Mouse (Mus musculus) stomach, postnatal 0 days (tissue): ENCODE measurements around the gene Mthfd1. TPM values are rescaled to one million over a fixed set of nuclear protein-coding genes. Genes with fewer than 3 reads are reported as not detected.

ENCODE experiments used
- ATAC-seq: fragments of 200-750 bp; cut with Nextera tagmentation; 2 replicates; pipeline ENCODE4 v1.8.0; 2017; ENCODE audit not compliant: low FRiP score, low TSS enrichment
- DNase-seq: peaks from one replicate; pipeline ENCODE4 v3.0.0-alpha.2; 2016; ENCODE audit warnings: low spot score
- H3K27ac ChIP-seq: fragments of 300-500 bp; sonication (generic); replicated peaks from 2 replicates; pipeline ENCODE4 v1.5.1; 2014; ENCODE audit warnings: mild to moderate bottlenecking, control low read depth
- H3K27me3 ChIP-seq: fragments of 300-500 bp; sonication (generic); 2 replicates; pipeline ENCODE4 v1.6.1; 2014; ENCODE audit warnings: low read length; ENCODE audit not compliant: control insufficient read depth, insufficient read depth
- H3K36me3 ChIP-seq: fragments of 300-500 bp; sonication (generic); 2 replicates; pipeline ENCODE4 v1.6.1; 2014; ENCODE audit warnings: low read length, mixed read lengths; ENCODE audit not compliant: control insufficient read depth, insufficient read depth
- H3K4me1 ChIP-seq: fragments of 300-500 bp; sonication (generic); replicated peaks from 2 replicates; pipeline ENCODE4 v1.6.1; 2014; ENCODE audit warnings: antibody characterized with exemption; ENCODE audit not compliant: control insufficient read depth, insufficient read depth
- H3K4me2 ChIP-seq: fragments of 300-500 bp; sonication (generic); replicated peaks from 2 replicates; pipeline ENCODE4 v1.6.1; 2014; ENCODE audit warnings: low read depth, mild to moderate bottlenecking, control low read depth, moderate library complexity
- H3K4me3 ChIP-seq: fragments of 300-500 bp; sonication (generic); 2 replicates; pipeline ENCODE4 v1.5.1; 2014; ENCODE audit warnings: low read depth, low read length, control low read depth
- H3K9ac ChIP-seq: fragments of 300-500 bp; sonication (generic); 2 replicates; pipeline ENCODE4 v1.6.1; 2014; ENCODE audit warnings: mild to moderate bottlenecking, low read length, control low read depth, mixed read lengths
- H3K9me3 ChIP-seq: fragments of 300-500 bp; sonication (generic); 2 replicates; pipeline ENCODE4 v1.6.1; 2016; ENCODE audit warnings: low read length; ENCODE audit not compliant: control insufficient read depth
- CTCF ChIP-seq: IDR thresholded peaks from 2 replicates; pipeline ENCODE4 v1.5.1; 2016; ENCODE audit warnings: antibody characterized with exemption, low read depth, mild to moderate bottlenecking, moderate library complexity
- EP300 ChIP-seq: optimal IDR thresholded peaks from 2 replicates; pipeline ENCODE3; 2016; ENCODE audit warnings: antibody characterized with exemption
- WGBS: fragments of 180-500 bp; shearing (Covaris S2); extraction: QIAGEN DNeasy Blood & Tissue Kit; methylation state at CpG from one replicate; pipeline ENCODE4 v1.1.7; 2014; 5-methylcytosine and 5-hydroxymethylcytosine counted together
- polyA plus RNA-seq: library from polyadenylated mRNA; unstranded; fragments of >200 nt; fragmentation: Nextera tagmentation; extraction: Ambion mirVana; gene quantifications from 2 replicates; pipeline ENCODE4 v1.2.1, GENCODE M21; 2015

Mthfd1 gene
- polyA plus RNA-seq, 1 experiment from 2014 or later = 28.9 TPM

DNA sequence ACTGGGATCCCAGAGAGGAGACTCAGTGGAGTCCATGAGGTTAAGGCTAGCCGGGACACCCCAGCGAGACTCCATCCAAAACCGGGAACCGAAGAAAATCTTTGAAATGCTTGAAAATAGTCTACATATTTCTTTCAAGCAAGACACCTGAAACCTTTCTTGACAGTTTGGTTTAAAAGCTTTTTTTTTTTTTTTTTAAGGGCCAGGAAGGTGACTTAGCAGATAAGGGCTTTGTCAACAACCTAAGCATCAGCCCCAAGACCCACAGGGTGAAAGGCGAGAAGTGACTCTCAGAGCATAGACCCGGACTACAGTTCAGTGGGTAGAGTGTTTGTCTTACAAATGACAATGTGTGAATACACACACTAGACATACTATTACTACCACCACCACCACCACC is 19.8 kb upstream of the Mthfd1 start:
- Histone ChIP-seq H3K27me3 (no peaks in the 10 kb centered on the region), H3K4me1 (no peaks in the 10 kb centered on the region), H3K27ac (no peak overlapping the region), H3K36me3 (no peaks in the 10 kb centered on the region), H3K4me2 (no peak overlapping the region), H3K4me3 (no peak overlapping the region), H3K9ac (no peak overlapping the region), H3K9me3 (no peaks in the 10 kb centered on the region)
- DNase-seq (no peak), ATAC-seq (no peak)
- WGBS = 77% methylated on average over 6 of the region's 6 CpGs
- TF ChIP-seq CTCF = no peak
- TF ChIP-seq EP300 = no peak

GRCm38 (mm10) chr12:76239145-76239838 is 15.8 kb upstream of the Mthfd1 start:
- ATAC-seq = no peak
- Histone ChIP-seq H3K4me2 (no peak overlapping the region), H3K9ac (no peak overlapping the region), H3K27ac (no peak overlapping the region), H3K36me3 (no peaks in the 10 kb centered on the region), H3K4me1 (no peaks in the 10 kb centered on the region), H3K9me3 (no peaks in the 10 kb centered on the region), H3K4me3 (no peak overlapping the region), H3K27me3 (no peaks in the 10 kb centered on the region)
- no peak for DNase-seq
- no peak for TF ChIP-seq EP300
- TF ChIP-seq CTCF = no peak
- WGBS = 65% methylated on average over 10 of the region's 10 CpGs

GRCm38 (mm10) chr12:76239839-76240571 is 15.1 kb upstream of the Mthfd1 start:
- DNase-seq (no peak), ATAC-seq (no peak)
- H3K27me3 ChIP-seq = no peaks in the 10 kb centered on the region
- 65% methylated on average over 7 of the region's 7 CpGs for WGBS
- H3K4me1 ChIP-seq = no peaks in the 10 kb centered on the region
- no peaks in the 10 kb centered on the region for H3K36me3 ChIP-seq
- no peak overlapping the region for H3K4me3 ChIP-seq
- no peaks in the 10 kb centered on the region for H3K9me3 ChIP-seq
- no peak overlapping the region for H3K27ac ChIP-seq
- TF ChIP-seq CTCF (no peak), EP300 (no peak)
- no peak overlapping the region for H3K4me2 ChIP-seq
- H3K9ac ChIP-seq = no peak overlapping the region

GRCm38 (mm10) chr12:76240670-76241069 is 14.4 kb upstream of the Mthfd1 start:
- Histone ChIP-seq H3K4me1 (no peaks in the 10 kb centered on the region), H3K27me3 (no peaks in the 10 kb centered on the region), H3K27ac (no peak overlapping the region), H3K4me3 (no peak overlapping the region), H3K9me3 (no peaks in the 10 kb centered on the region), H3K4me2 (no peak overlapping the region), H3K36me3 (no peaks in the 10 kb centered on the region), H3K9ac (no peak overlapping the region)
- WGBS = 89% methylated on average over 3 of the region's 3 CpGs
- DNase-seq = no peak
- ATAC-seq = no peak
- TF ChIP-seq EP300 (no peak), CTCF (no peak)

DNA sequence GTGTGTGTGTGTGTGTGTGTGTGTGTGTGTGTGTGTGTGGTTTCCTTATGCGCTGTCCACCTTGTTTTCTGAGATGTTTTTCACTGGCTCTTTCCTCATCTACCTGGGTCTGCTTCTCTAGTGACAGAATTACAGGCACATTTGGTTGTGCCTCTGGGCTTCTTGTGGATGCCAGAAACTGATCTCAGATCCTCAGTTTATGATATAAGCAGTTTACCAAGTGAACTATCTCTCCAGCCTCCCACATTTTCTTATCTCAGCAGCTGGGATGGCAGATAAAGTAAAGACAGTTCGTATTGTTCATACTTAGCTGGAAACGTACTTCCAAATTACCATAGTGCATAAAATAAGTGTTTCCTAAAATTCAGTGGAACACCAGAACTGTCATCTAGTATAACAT is 14.0 kb upstream of the Mthfd1 start:
- no peaks in the 10 kb centered on the region for H3K4me1 ChIP-seq
- no peaks in the 10 kb centered on the region for H3K27me3 ChIP-seq
- no peaks in the 10 kb centered on the region for H3K36me3 ChIP-seq
- TF ChIP-seq EP300 (no peak), CTCF (no peak)
- DNase-seq = no peak
- no peak for ATAC-seq
- WGBS = 81% methylated on average over 3 of the region's 3 CpGs
- H3K9me3 ChIP-seq = no peaks in the 10 kb centered on the region
- no peak overlapping the region for H3K4me3 ChIP-seq
- H3K9ac ChIP-seq = no peak overlapping the region
- no peak overlapping the region for H3K4me2 ChIP-seq
- no peak overlapping the region for H3K27ac ChIP-seq

DNA sequence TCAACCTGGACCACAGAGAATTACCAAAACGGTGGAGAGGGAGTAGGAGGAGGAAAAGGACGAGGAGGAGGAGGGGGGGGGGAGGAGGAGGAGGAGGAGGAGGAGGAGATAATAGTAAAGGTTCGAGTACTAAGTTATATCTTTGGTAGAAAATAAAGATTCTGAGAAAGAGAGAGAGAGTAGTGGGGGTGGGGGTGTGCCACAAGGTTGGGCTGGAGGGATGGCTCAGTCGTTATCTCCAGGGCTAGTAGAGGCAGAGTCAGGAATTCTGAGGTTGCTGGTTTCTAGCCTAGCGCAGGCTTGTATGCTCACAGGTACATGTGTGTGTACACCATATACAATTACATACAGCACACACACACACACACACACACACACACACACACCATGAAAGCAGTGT is 13.3 kb upstream of the Mthfd1 start:
- H3K4me3 ChIP-seq = no peak overlapping the region
- H3K27me3 ChIP-seq = no peaks in the 10 kb centered on the region
- no peak overlapping the region for H3K4me2 ChIP-seq
- no peak for TF ChIP-seq CTCF
- no peak for TF ChIP-seq EP300
- no peak overlapping the region for H3K27ac ChIP-seq
- H3K36me3 ChIP-seq = no peaks in the 10 kb centered on the region
- no peak for ATAC-seq
- WGBS = 57% methylated on average over 5 of the region's 5 CpGs
- no peaks in the 10 kb centered on the region for H3K9me3 ChIP-seq
- no peaks in the 10 kb centered on the region for H3K4me1 ChIP-seq
- DNase-seq = no peak
- no peak overlapping the region for H3K9ac ChIP-seq
